Mouse (Mus musculus): ENCODE measurements around the gene Stk40. TPM values are rescaled to one million over a fixed set of nuclear protein-coding genes. Genes with fewer than 3 reads are reported as not detected.
"Not testable (repeated sequence)": the region's sequence is repeated elsewhere in the genome, so short reads cannot be mapped to it uniquely, and the experiment has no call there.

Stk40 gene
- total and polyA plus RNA-seq, 3 experiments: 20.5 to 68.2 (median 41.2) TPM

GRCm38 (mm10) chr4:126168851-126169250 is 65.1 kb downstream of the Stk40 start:
- no peaks in the 10 kb centered on the region for H3K9me3 ChIP-seq (replicated peaks)
- H3K4me1 ChIP-seq (ENCODE audit: insufficient read depth, low read depth, low read length): peaks cover 27% of the 10 kb centered on the region
- H3K36me3 ChIP-seq (replicated peaks): peaks cover 89% of the 10 kb centered on the region
- ATAC-seq (ENCODE audit: extremely low read depth, insufficient number of reproducible peaks, low FRiP score, poor library complexity, severe bottlenecking) (no peak), DNase-seq (ENCODE audit: low spot score) (no peak)
- H3K27me3 ChIP-seq (ENCODE audit: insufficient read depth, low read length): no peaks in the 10 kb centered on the region
- TF ChIP-seq CTCF (IDR thresholded peaks at IDR 0.05; ENCODE audit: low read depth, low read length): no peak
- no peak for TF ChIP-seq POLR2AphosphoS5 (IDR thresholded peaks at IDR 0.05; ENCODE audit: insufficient replicate concordance, low read depth, low read length)
- TF ChIP-seq GATA1 (IDR thresholded peaks at IDR 0.05; ENCODE audit: borderline replicate concordance, low read length): no peak
- no peak for TF ChIP-seq TAL1 (conservative IDR thresholded peaks at IDR 0.05; ENCODE audit: low read depth, low read length)
- no peak for TF ChIP-seq GATA2 (IDR thresholded peaks at IDR 0.05; ENCODE audit: borderline replicate concordance, low read depth, low read length)
- H3K4me3 ChIP-seq (ENCODE audit: low read depth, low read length): no peak overlapping the region

GRCm38 (mm10) chr4:126170737-126171136 is 67.0 kb downstream of the Stk40 start:
- H3K4me1 ChIP-seq (ENCODE audit: insufficient read depth, low read depth, low read length): peaks cover 28% of the 10 kb centered on the region
- H3K9me3 ChIP-seq (replicated peaks); H3K4me3 ChIP-seq (ENCODE audit: low read depth, low read length); H3K27me3 ChIP-seq (ENCODE audit: insufficient read depth, low read length); ATAC-seq (ENCODE audit: extremely low read depth, insufficient number of reproducible peaks, low FRiP score, poor library complexity, severe bottlenecking); DNase-seq (ENCODE audit: low spot score): not testable (repeated sequence)
- H3K36me3 ChIP-seq (replicated peaks): peaks cover 100% of the 10 kb centered on the region

GRCm38 (mm10) chr4:126173800-126174199 is 70.0 kb downstream of the Stk40 start:
- Histone ChIP-seq H3K4me1 (ENCODE audit: insufficient read depth, low read depth, low read length) (peaks cover 16% of the 10 kb centered on the region), H3K9me3 (replicated peaks) (no peaks in the 10 kb centered on the region), H3K27me3 (ENCODE audit: insufficient read depth, low read length) (no peaks in the 10 kb centered on the region), H3K4me3 (ENCODE audit: low read depth, low read length) (no peak overlapping the region), H3K36me3 (replicated peaks) (peaks cover 95% of the 10 kb centered on the region)
- TF ChIP-seq TAL1 (conservative IDR thresholded peaks at IDR 0.05; ENCODE audit: low read depth, low read length) (no peak), POLR2AphosphoS5 (IDR thresholded peaks at IDR 0.05; ENCODE audit: insufficient replicate concordance, low read depth, low read length) (no peak)
- no peak for DNase-seq (ENCODE audit: low spot score)
- ATAC-seq (ENCODE audit: extremely low read depth, insufficient number of reproducible peaks, low FRiP score, poor library complexity, severe bottlenecking): no peak

- H3K27me3 ChIP-seq (ENCODE audit: insufficient read depth, low read length); ATAC-seq (ENCODE audit: extremely low read depth, insufficient number of reproducible peaks, low FRiP score, poor library complexity, severe bottlenecking); H3K9me3 ChIP-seq (replicated peaks); DNase-seq (ENCODE audit: low spot score); H3K4me3 ChIP-seq (ENCODE audit: low read depth, low read length): not testable (repeated sequence)
- H3K4me1 ChIP-seq (ENCODE audit: insufficient read depth, low read depth, low read length): peaks cover 14% of the 10 kb centered on the region
- H3K36me3 ChIP-seq (replicated peaks): peaks cover 95% of the 10 kb centered on the region
Observed at GRCm38 (mm10) chr4:126175980-126176379, 72.2 kb downstream of the Stk40 start.

- Histone ChIP-seq H3K27me3 (ENCODE audit: insufficient read depth, low read length) (no peaks in the 10 kb centered on the region), H3K36me3 (replicated peaks) (peaks cover 91% of the 10 kb centered on the region), H3K4me1 (ENCODE audit: insufficient read depth, low read depth, low read length) (peaks cover 9% of the 10 kb centered on the region), H3K4me3 (ENCODE audit: low read depth, low read length) (no peak overlapping the region), H3K9me3 (replicated peaks) (no peaks in the 10 kb centered on the region)
- DNase-seq (ENCODE audit: low spot score) (no peak), ATAC-seq (ENCODE audit: extremely low read depth, insufficient number of reproducible peaks, low FRiP score, poor library complexity, severe bottlenecking) (no peak; the same call in 1 of the 2 replicates)
- TF ChIP-seq CTCF (IDR thresholded peaks at IDR 0.05; ENCODE audit: low read depth, low read length): no peak
- no peak for TF ChIP-seq GATA1 (IDR thresholded peaks at IDR 0.05; ENCODE audit: borderline replicate concordance, low read length)
- TF ChIP-seq GATA2 (IDR thresholded peaks at IDR 0.05; ENCODE audit: borderline replicate concordance, low read depth, low read length): no peak
- TF ChIP-seq POLR2AphosphoS5 (IDR thresholded peaks at IDR 0.05; ENCODE audit: insufficient replicate concordance, low read depth, low read length): no peak
- no peak for TF ChIP-seq TAL1 (conservative IDR thresholded peaks at IDR 0.05; ENCODE audit: low read depth, low read length)
Observed at GRCm38 (mm10) chr4:126181170-126181957, 77.6 kb downstream of the Stk40 start.

GRCm38 (mm10) chr4:126183034-126183433 is 79.3 kb downstream of the Stk40 start:
- no peak overlapping the region for H3K4me3 ChIP-seq (ENCODE audit: low read depth, low read length)
- ATAC-seq (ENCODE audit: extremely low read depth, insufficient number of reproducible peaks, low FRiP score, poor library complexity, severe bottlenecking) (no peak), DNase-seq (ENCODE audit: low spot score) (no peak)
- no peaks in the 10 kb centered on the region for H3K9me3 ChIP-seq (replicated peaks)
- no peak for TF ChIP-seq CTCF (IDR thresholded peaks at IDR 0.05; ENCODE audit: low read depth, low read length)
- no peak for TF ChIP-seq POLR2AphosphoS5 (IDR thresholded peaks at IDR 0.05; ENCODE audit: insufficient replicate concordance, low read depth, low read length)
- TF ChIP-seq GATA2 (IDR thresholded peaks at IDR 0.05; ENCODE audit: borderline replicate concordance, low read depth, low read length): no peak
- no peak for TF ChIP-seq GATA1 (IDR thresholded peaks at IDR 0.05; ENCODE audit: borderline replicate concordance, low read length)
- no peak for TF ChIP-seq TAL1 (conservative IDR thresholded peaks at IDR 0.05; ENCODE audit: low read depth, low read length)
- H3K27me3 ChIP-seq (ENCODE audit: insufficient read depth, low read length): no peaks in the 10 kb centered on the region
- peaks cover 94% of the 10 kb centered on the region for H3K36me3 ChIP-seq (replicated peaks)
- peaks cover 9% of the 10 kb centered on the region; the same call in 1 of the 2 replicates for H3K4me1 ChIP-seq (ENCODE audit: insufficient read depth, low read depth, low read length)

GRCm38 (mm10) chr4:126187096-126187495 is 83.3 kb downstream of the Stk40 start:
- Histone ChIP-seq H3K36me3 (replicated peaks) (peaks cover 95% of the 10 kb centered on the region), H3K4me3 (ENCODE audit: low read depth, low read length) (no peak overlapping the region), H3K9me3 (replicated peaks) (no peaks in the 10 kb centered on the region), H3K27me3 (ENCODE audit: insufficient read depth, low read length) (no peaks in the 10 kb centered on the region), H3K4me1 (ENCODE audit: insufficient read depth, low read depth, low read length) (peaks cover 20% of the 10 kb centered on the region; the same call in 1 of the 2 replicates)
- no peak for TF ChIP-seq GATA2 (IDR thresholded peaks at IDR 0.05; ENCODE audit: borderline replicate concordance, low read depth, low read length)
- no peak for TF ChIP-seq POLR2AphosphoS5 (IDR thresholded peaks at IDR 0.05; ENCODE audit: insufficient replicate concordance, low read depth, low read length)
- no peak for TF ChIP-seq GATA1 (IDR thresholded peaks at IDR 0.05; ENCODE audit: borderline replicate concordance, low read length)
- no peak for TF ChIP-seq TAL1 (conservative IDR thresholded peaks at IDR 0.05; ENCODE audit: low read depth, low read length)
- TF ChIP-seq CTCF (IDR thresholded peaks at IDR 0.05; ENCODE audit: low read depth, low read length): no peak
- DNase-seq (ENCODE audit: low spot score): no peak
- ATAC-seq (ENCODE audit: extremely low read depth, insufficient number of reproducible peaks, low FRiP score, poor library complexity, severe bottlenecking): no peak

Other genes with a start within 250 kb of the Stk40 start
- gene Csf3r, start 79.4 kb upstream of the Stk40 start, total RNA-seq (2014; fragmentation: Nextera tagmentation): not detected in 2 replicates
- 0.05 TPM in 1 of 2 replicates, not detected in the other for gene Csf3r, start 79.4 kb upstream of the Stk40 start, total RNA-seq (2017)
- 0.02 TPM in 1 of 2 replicates, not detected in the other for gene Csf3r, start 79.4 kb upstream of the Stk40 start, polyA plus RNA-seq (2012)
- 178 and 214 TPM in 2 replicates for gene Mrps15, start 57.0 kb upstream of the Stk40 start, total RNA-seq (2014; fragmentation: Nextera tagmentation)
- gene Mrps15, start 57.0 kb upstream of the Stk40 start, total RNA-seq (2017): 66.0 and 84.8 TPM in 2 replicates
- gene Mrps15, start 57.0 kb upstream of the Stk40 start, polyA plus RNA-seq (2012): 217 and 293 TPM in 2 replicates
- gene Oscp1, start 45.4 kb upstream of the Stk40 start, total RNA-seq (2014; fragmentation: Nextera tagmentation): 6.6 and 10.8 TPM in 2 replicates
- 9.6 and 9.8 TPM in 2 replicates for gene Oscp1, start 45.4 kb upstream of the Stk40 start, total RNA-seq (2017)
- gene Oscp1, start 45.4 kb upstream of the Stk40 start, polyA plus RNA-seq (2012): 0.18 and 1.9 TPM in 2 replicates
- 37.8 and 37.9 TPM in 2 replicates for gene Lsm10, start 7.3 kb upstream of the Stk40 start, total RNA-seq (2014; fragmentation: Nextera tagmentation)
- 39.3 and 40.3 TPM in 2 replicates for gene Lsm10, start 7.3 kb upstream of the Stk40 start, total RNA-seq (2017)
- gene Lsm10, start 7.3 kb upstream of the Stk40 start, polyA plus RNA-seq (2012): 9.7 and 12.6 TPM in 2 replicates
- gene Eva1b, start 43.8 kb downstream of the Stk40 start, total RNA-seq (2014; fragmentation: Nextera tagmentation): not detected in 2 replicates
- 0.41 and 0.44 TPM in 2 replicates for gene Eva1b, start 43.8 kb downstream of the Stk40 start, total RNA-seq (2017)
- 1.9 and 3.1 TPM in 2 replicates for gene Eva1b, start 43.8 kb downstream of the Stk40 start, polyA plus RNA-seq (2012)
- gene Sh3d21, start 59.5 kb downstream of the Stk40 start, total RNA-seq (2014; fragmentation: Nextera tagmentation): 0.53 and 3.2 TPM in 2 replicates
- gene Sh3d21, start 59.5 kb downstream of the Stk40 start, total RNA-seq (2017): 0.27 and 0.58 TPM in 2 replicates
- 0.57 and 0.69 TPM in 2 replicates for gene Sh3d21, start 59.5 kb downstream of the Stk40 start, polyA plus RNA-seq (2012)
- gene Thrap3, start 98.8 kb downstream of the Stk40 start, total RNA-seq (2014; fragmentation: Nextera tagmentation): 355 and 356 TPM in 2 replicates
- 246 and 305 TPM in 2 replicates for gene Thrap3, start 98.8 kb downstream of the Stk40 start, total RNA-seq (2017)
- 209 and 211 TPM in 2 replicates for gene Thrap3, start 98.8 kb downstream of the Stk40 start, polyA plus RNA-seq (2012)
- gene Map7d1, start 152.4 kb downstream of the Stk40 start, total RNA-seq (2014; fragmentation: Nextera tagmentation): 9.5 and 15.2 TPM in 2 replicates
- 8.0 and 9.5 TPM in 2 replicates for gene Map7d1, start 152.4 kb downstream of the Stk40 start, total RNA-seq (2017)
- gene Map7d1, start 152.4 kb downstream of the Stk40 start, polyA plus RNA-seq (2012): 73.8 and 89.4 TPM in 2 replicates
- 47.1 and 61.2 TPM in 2 replicates for gene Trappc3, start 158.4 kb downstream of the Stk40 start, total RNA-seq (2014; fragmentation: Nextera tagmentation)
- 98.3 and 108 TPM in 2 replicates for gene Trappc3, start 158.4 kb downstream of the Stk40 start, total RNA-seq (2017)
- 31.3 and 36.2 TPM in 2 replicates for gene Trappc3, start 158.4 kb downstream of the Stk40 start, polyA plus RNA-seq (2012)
- gene Col8a2, start 182.8 kb downstream of the Stk40 start, total RNA-seq (2014; fragmentation: Nextera tagmentation): not detected in 2 replicates
- gene Col8a2, start 182.8 kb downstream of the Stk40 start, total RNA-seq (2017): 0.05 TPM in 1 of 2 replicates, not detected in the other
- gene Col8a2, start 182.8 kb downstream of the Stk40 start, polyA plus RNA-seq (2012): not detected in 2 replicates
- gene Adprhl2, start 217.7 kb downstream of the Stk40 start, total RNA-seq (2014; fragmentation: Nextera tagmentation): 8.7 and 10.8 TPM in 2 replicates
- gene Adprhl2, start 217.7 kb downstream of the Stk40 start, total RNA-seq (2017): 23.2 and 31.1 TPM in 2 replicates
- gene Adprhl2, start 217.7 kb downstream of the Stk40 start, polyA plus RNA-seq (2012): 86.9 and 87.0 TPM in 2 replicates
- gene Tekt2, start 221.7 kb downstream of the Stk40 start, total RNA-seq (2014; fragmentation: Nextera tagmentation): not detected in 2 replicates
- gene Tekt2, start 221.7 kb downstream of the Stk40 start, total RNA-seq (2017): 0.16 TPM in 1 of 2 replicates, not detected in the other
- not detected in 2 replicates for gene Tekt2, start 221.7 kb downstream of the Stk40 start, polyA plus RNA-seq (2012)

Measured in G1E (cell line).